Mouse (Mus musculus) layer of hippocampus, postnatal 25 days (tissue): ENCODE results near the gene Hdlbp. TPM values are rescaled to one million over a fixed set of nuclear protein-coding genes. Genes with fewer than 3 reads are reported as not detected.
A peak's percentile ranks its signal among the peaks of the same experiment; 100 is the strongest.
"Not testable (repeated sequence)": the region's sequence is repeated elsewhere in the genome, so short reads cannot be mapped to it uniquely, and the experiment has no call there.

Source experiments
- DNase-seq, 2 experiments: peaks; one replicate each; pipeline ENCODE4 v3.0.0; 2022; ENCODE audit warnings: mixed read lengths in 2 of 2, low spot score in 1 of 2; ENCODE audit errors: extremely low spot score in 1 of 2
- total RNA-seq, 2 experiments: library from RNA; stranded (reverse); gene quantifications; 2 replicates each; pipeline ENCODE4 v1.2.3; 2021

Gene Hdlbp
- total RNA-seq, 2 experiments from 2014 or later = 151 to 158 TPM

GRCm38 (mm10) chr1:93450118-93450517 is 28.5 kb downstream of the Hdlbp start:
- not testable (repeated sequence) for DNase-seq

GRCm38 (mm10) chr1:93445822-93446162 is 32.8 kb downstream of the Hdlbp start:
- no peak for DNase-seq

- peak; percentile 51 to 59 for DNase-seq
Measured at GRCm38 (mm10) chr1:93445111-93445821, 33.3 kb downstream of the Hdlbp start.

- DNase-seq = peak; percentile 32 to 59
Measured at GRCm38 (mm10) chr1:93444405-93445110, 34.1 kb downstream of the Hdlbp start.

- no peak for DNase-seq
Measured at GRCm38 (mm10) chr1:93439321-93439720, 39.3 kb downstream of the Hdlbp start.

- DNase-seq = no peak
Measured at GRCm38 (mm10) chr1:93432087-93432486, 46.5 kb downstream of the Hdlbp start.

GRCm38 (mm10) chr1:93403403-93403802 is 75.2 kb downstream of the Hdlbp start:
- no peak for DNase-seq

GRCm38 (mm10) chr1:93401191-93402052 is 77.2 kb downstream of the Hdlbp start:
- DNase-seq = no peak

GRCm38 (mm10) chr1:93388906-93389305 is 89.7 kb downstream of the Hdlbp start:
- DNase-seq = no peak

- DNase-seq = no peak
Measured at GRCm38 (mm10) chr1:93387198-93387597, 91.4 kb downstream of the Hdlbp start.

- DNase-seq = no peak
Measured at GRCm38 (mm10) chr1:93379117-93379516, 99.5 kb downstream of the Hdlbp start.

GRCm38 (mm10) chr1:93377307-93377706 is 101.3 kb downstream of the Hdlbp start:
- DNase-seq = no peak

- DNase-seq = no peak
Measured at GRCm38 (mm10) chr1:93373665-93374064, 105.0 kb downstream of the Hdlbp start, which contains the start of gene Ano7. Ano7 (plus strand) TSS chr1:93373930.

GRCm38 (mm10) chr1:93365641-93366040 is 113.0 kb downstream of the Hdlbp start:
- no peak for DNase-seq

- DNase-seq = no peak
Measured at GRCm38 (mm10) chr1:93362661-93363060, 116.0 kb downstream of the Hdlbp start.

Other genes with a start within 250 kb of the Hdlbp start
- 1 to 10 TPM; 3.8 to 8.1 TPM for gene Sned1, start 243.0 kb downstream of the Hdlbp start, total RNA-seq
- 10 to 100 TPM; 22.6 to 23.1 TPM for gene Mterf4, start 172.9 kb downstream of the Hdlbp start, total RNA-seq
- gene Ppp1r7, start 136.0 kb downstream of the Hdlbp start, total RNA-seq = 10 to 100 TPM; 68.2 to 75.4 TPM
- gene Pask, start 135.3 kb downstream of the Hdlbp start, total RNA-seq = 1 to 10 TPM; 2.8 to 3.0 TPM
- gene Ano7, start 104.9 kb downstream of the Hdlbp start, total RNA-seq = under 1 TPM in 1 of 2 experiments, not detected in 1; 0.09 TPM
- gene Farp2, start 33.3 kb upstream of the Hdlbp start, total RNA-seq = 10 to 100 TPM; 11.0 to 12.9 TPM
- 100 to 1,000 TPM; 413 to 416 TPM for gene Stk25, start 179.8 kb upstream of the Hdlbp start, total RNA-seq
- 10 to 100 TPM; 75.6 to 78.0 TPM for gene Bok, start 206.8 kb upstream of the Hdlbp start, total RNA-seq